Mouse (Mus musculus) myocyte (in vitro differentiated cells): ENCODE measurements at regions not wholly inside any gene's neighbourhood (a gene's known extent, or its start where the extent isn't known, plus 50 kb on each side); places are given as distances from the start of the nearest gene placed in this dataset.

ENCODE experiments used
- CEBPB ChIP-seq: IDR thresholded peaks from 2 replicates; pipeline ENCODE4 v1.6.1; 2011; ENCODE audit warnings: mild to moderate bottlenecking, moderate library complexity; ENCODE audit not compliant: poor library complexity, insufficient read depth, severe bottlenecking
- E2F4 ChIP-seq: IDR thresholded peaks from one replicate; pipeline ENCODE4 v1.6.1; 2011; ENCODE audit warnings: mild to moderate bottlenecking, control low read depth, moderate library complexity; ENCODE audit not compliant: insufficient read depth
- MAX ChIP-seq: IDR thresholded peaks from one replicate; pipeline ENCODE4 v1.6.1; 2011; ENCODE audit warnings: low read depth, mild to moderate bottlenecking, control low read depth
- MYOG ChIP-seq, 3 experiments: IDR thresholded peaks; one replicate each; pipeline ENCODE4 v1.6.1; 2011; ENCODE audit warnings: control low read depth in 2 of 3, low read depth in 2 of 3, mild to moderate bottlenecking in 2 of 3; ENCODE audit not compliant: insufficient read length in 2 of 3, control insufficient read depth in 1 of 3, insufficient read depth in 1 of 3
- POLR2A ChIP-seq: IDR thresholded peaks from one replicate; pipeline ENCODE4 v1.6.1; 2011; ENCODE audit warnings: low read depth, mild to moderate bottlenecking, control low read depth, moderate library complexity; ENCODE audit not compliant: insufficient read length
- POLR2AphosphoS2 ChIP-seq: IDR thresholded peaks from one replicate; pipeline ENCODE4 v1.6.1; 2011; ENCODE audit warnings: low read depth, control low read depth; ENCODE audit not compliant: insufficient read length
- REST ChIP-seq: IDR thresholded peaks from one replicate; pipeline ENCODE4 v1.6.1; 2011; ENCODE audit warnings: mild to moderate bottlenecking, control low read depth, moderate library complexity; ENCODE audit not compliant: insufficient read depth, insufficient read length
- TCF12 ChIP-seq: IDR thresholded peaks from one replicate; pipeline ENCODE4 v1.6.1; 2011; ENCODE audit warnings: mild to moderate bottlenecking, control low read depth; ENCODE audit not compliant: poor library complexity, insufficient read depth, severe bottlenecking
- TCF3 ChIP-seq: IDR thresholded peaks from one replicate; pipeline ENCODE4 v1.6.1; 2011; ENCODE audit warnings: low read depth, control low read depth; ENCODE audit not compliant: insufficient read length
- USF1 ChIP-seq: IDR thresholded peaks from one replicate; pipeline ENCODE4 v1.6.1; 2011; ENCODE audit warnings: low read depth, mild to moderate bottlenecking, control low read depth, moderate library complexity

- TF ChIP-seq POLR2AphosphoS2: no peak
- no peak for TF ChIP-seq CEBPB
- TF ChIP-seq POLR2A: no peak
- TF ChIP-seq TCF12: no peak
- TF ChIP-seq USF1: no peak
- TF ChIP-seq MAX: no peak
- TF ChIP-seq MYOG (IDR thresholded peaks at IDR 0.05; ENCODE audit: control insufficient read depth in 1 of 3, insufficient read depth in 1 of 3, insufficient read length in 2 of 3, low read depth in 2 of 3): no peak
- TF ChIP-seq TCF3: no peak
- no peak for TF ChIP-seq E2F4
- no peak for TF ChIP-seq REST
Measured at GRCm38 (mm10) chr10:16895332-16895731, 827.7 kb upstream of the Cited2 start.
